Mouse (Mus musculus) c-Kit-positive CD71-positive TER-119-positive erythroid progenitor cells, embryonic 14.5 days (primary cell): ENCODE results near the gene Gpld1.

ENCODE experiments used
- DNase-seq: peaks from one replicate; pipeline ENCODE4 v3.0.0-alpha.2; 2013; ENCODE audit warnings: low spot score

Gpld1 gene

GRCm38 (mm10) chr13:25022386-25022785, 79.4 kb downstream of the Gpld1 start:
- DNase-seq = no peak

GRCm38 (mm10) chr13:25023129-25023528, 80.2 kb downstream of the Gpld1 start:
- DNase-seq = no peak

- DNase-seq = peak; percentile 35
Measured at GRCm38 (mm10) chr13:25024655-25025054, 81.7 kb downstream of the Gpld1 start.

- no peak for DNase-seq
Measured at GRCm38 (mm10) chr13:25026409-25027113, 83.6 kb downstream of the Gpld1 start.

GRCm38 (mm10) chr13:25027114-25027425, 84.1 kb downstream of the Gpld1 start:
- DNase-seq = no peak

- no peak for DNase-seq
Measured at GRCm38 (mm10) chr13:25039488-25039887, 96.5 kb downstream of the Gpld1 start.
